In the genomic region with DNA sequence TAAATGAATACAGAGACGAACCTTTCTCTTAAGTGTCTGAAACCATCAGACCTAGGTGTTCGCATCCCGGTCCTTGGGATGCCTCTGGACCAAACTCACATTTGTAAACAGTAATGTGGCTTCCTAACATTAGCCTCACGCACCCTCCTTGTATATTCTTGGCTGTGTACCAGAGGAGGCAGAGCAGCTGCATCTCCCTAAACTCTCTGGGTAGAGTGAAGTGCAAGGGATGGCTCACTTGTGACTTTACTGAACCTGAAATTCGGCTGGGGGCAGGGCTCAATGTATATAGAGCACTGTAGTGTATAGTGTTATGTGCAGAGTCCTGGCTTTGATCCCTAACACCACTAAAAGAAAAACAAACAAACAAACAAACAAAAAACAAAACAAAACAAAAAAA, we compare ENCODE assay signal across 9 mouse cellular contexts. TPM values are rescaled to one million over a fixed set of nuclear protein-coding genes. Genes with fewer than 3 reads are reported as not detected.
DNase-seq lines count a peak whose midpoint lies in the region; ATAC-seq and TF ChIP-seq lines count a peak whose summit lies in the region.
"Had no signal": no experiment of that assay in that cellular context is flagged by ENCODE, and none has a peak within 500 bp of the region (broad histone marks: within the 10 kb centered on the region; RNA-seq: fewer than 3 reads in every experiment).

No protein-coding gene starts in this region.

- WGBS in heart, embryonic 12.5 days, result 47% methylated on average over 5 of the region's 5 CpGs
- 47% methylated on average over 5 of the region's 5 CpGs for WGBS in heart, embryonic 15.5 days
- 46% methylated on average over 5 of the region's 5 CpGs for WGBS in liver, postnatal 0 days (ENCODE audit: insufficient replicate concordance)

- TF ChIP-seq CTCF in liver, postnatal 0 days (IDR thresholded peaks at IDR 0.05; ENCODE audit: low read depth), result no peak

- TF ChIP-seq EP300 in liver, postnatal 0 days (IDR thresholded peaks at IDR 0.05; ENCODE audit: low read depth), result no peak

- DNase-seq in heart, postnatal 36 days, result no peak
- DNase-seq in ES-E14 (ENCODE audit: low read depth, low spot score), result no peak
- DNase-seq in liver, postnatal 0 days, result no peak
- DNase-seq in retina, embryonic 14.5 days (ENCODE audit: low spot score), result no peak
- DNase-seq in Muller cell, postnatal 12 days (ENCODE audit: inconsistent ontology term), result no peak

- ATAC-seq in heart, embryonic 12.5 days (ENCODE audit: insufficient number of reproducible peaks, low FRiP score), result no peak
- no peak for ATAC-seq in heart, embryonic 15.5 days (replicated peaks; ENCODE audit: insufficient number of reproducible peaks, insufficient read depth, low FRiP score, low read depth)
- no peak for ATAC-seq in liver, postnatal 0 days
- no peak for ATAC-seq in erythroid progenitor cell, adult 5-6 weeks (replicated peaks; ENCODE audit: low FRiP score, poor library complexity, severe bottlenecking)

- peak overlapping the region; percentile 75 for H3K4me2 ChIP-seq in heart, embryonic 12.5 days
- H3K4me2 ChIP-seq in heart, embryonic 15.5 days, result peak overlapping the region; percentile 79
- H3K4me2 ChIP-seq in liver, postnatal 0 days (ENCODE audit: low read depth, low read length), result peak overlapping the region; percentile 79

- no peaks in the 10 kb centered on the region for H3K36me3 ChIP-seq in heart, embryonic 12.5 days
- H3K36me3 ChIP-seq in ES-E14 (ENCODE audit: control insufficient read depth, insufficient read depth, low read length, poor library complexity, severe bottlenecking), result no peaks in the 10 kb centered on the region
- H3K36me3 ChIP-seq in heart, embryonic 15.5 days, result no peaks in the 10 kb centered on the region
- H3K36me3 ChIP-seq in liver, postnatal 0 days (replicated peaks; ENCODE audit: insufficient read depth, low read length), result no peaks in the 10 kb centered on the region
- H3K36me3 ChIP-seq: G1E had no signal

- intact Hi-C loops in heart, postnatal 36 days (cut with DNase I), result loop anchor here (2.0 to 5.0 kb wide), 2 partner anchors 46 to 183 kb away; a partner anchor contains a TSS

- H3K4me3 ChIP-seq in heart, embryonic 12.5 days, result peak overlapping the region; percentile 42; the same call in 1 of the 2 replicates
- peak overlapping the region; percentile 60 to 71 for H3K4me3 ChIP-seq in ES-E14 (ENCODE audit: insufficient read depth in 1 of 2, low read depth in 1 of 2, low read length in 2 of 2, poor library complexity in 1 of 2, severe bottlenecking in 1 of 2)
- H3K4me3 ChIP-seq in heart, embryonic 15.5 days, result peak overlapping the region; percentile 50
- H3K4me3 ChIP-seq in liver, postnatal 0 days (ENCODE audit: low read depth, low read length), result peak overlapping the region; percentile 48; the same call in 1 of the 2 replicates

- H3K9me3 ChIP-seq in heart, embryonic 12.5 days (replicated peaks), result no peaks in the 10 kb centered on the region
- no peaks in the 10 kb centered on the region for H3K9me3 ChIP-seq in ES-E14 (ENCODE audit: control insufficient read depth, insufficient read depth, low read depth, low read length)
- H3K9me3 ChIP-seq in heart, embryonic 15.5 days (replicated peaks), result no peaks in the 10 kb centered on the region
- H3K9me3 ChIP-seq in liver, postnatal 0 days (ENCODE audit: low read length), result no peaks in the 10 kb centered on the region
- H3K9me3 ChIP-seq: G1E had no signal

- H3K27ac ChIP-seq in heart, embryonic 12.5 days (ENCODE audit: poor library complexity, severe bottlenecking), result no peak overlapping the region
- peak overlapping the region; percentile 85; the same call in 1 of the 2 replicates for H3K27ac ChIP-seq in ES-E14 (ENCODE audit: insufficient read depth, low read depth, low read length, poor library complexity, severe bottlenecking)
- H3K27ac ChIP-seq in heart, embryonic 15.5 days, result peak overlapping the region; percentile 69
- H3K27ac ChIP-seq in liver, postnatal 0 days (ENCODE audit: low read depth), result no peak overlapping the region

- H3K4me1 ChIP-seq in heart, embryonic 12.5 days (replicated peaks), result peaks cover 36% of the 10 kb centered on the region
- peaks cover 26 to 50% of the 10 kb centered on the region in 2 experiments for H3K4me1 ChIP-seq in ES-E14 (ENCODE audit: control insufficient read depth in 2 of 2, insufficient read depth in 2 of 2, low read length in 2 of 2, poor library complexity in 1 of 2)
- H3K4me1 ChIP-seq in heart, embryonic 15.5 days (replicated peaks), result peaks cover 27% of the 10 kb centered on the region
- peaks cover 22% of the 10 kb centered on the region for H3K4me1 ChIP-seq in liver, postnatal 0 days (ENCODE audit: insufficient read depth)

- in situ Hi-C loops in ES-E14 (cut with MboI; ENCODE audit: low sequenced_read_pairs in 2 of 2, unreplicated experiment in 2 of 2), result no loop called here

- H3K27me3 ChIP-seq in heart, embryonic 12.5 days (replicated peaks), result peaks cover 8% of the 10 kb centered on the region; the same call in 1 of the 2 replicates
- 0 out of 2 replicates have a peak, but pooled peaks cover 2% of the 10 kb centered on the region for H3K27me3 ChIP-seq in heart, embryonic 15.5 days
- H3K27me3 ChIP-seq in liver, postnatal 0 days (ENCODE audit: insufficient read depth, low read length), result peaks cover 28% of the 10 kb centered on the region

- H3K9ac ChIP-seq in heart, embryonic 12.5 days, result 0 out of 2 replicates have a peak overlapping the region, but pooled peaks have one; percentile 54
- peak overlapping the region; percentile 82; the same call in 1 of the 2 replicates for H3K9ac ChIP-seq in ES-E14 (ENCODE audit: insufficient read depth, low read depth, low read length, poor library complexity, severe bottlenecking)
- H3K9ac ChIP-seq in heart, embryonic 15.5 days, result peak overlapping the region; percentile 37; the same call in 1 of the 2 replicates
- H3K9ac ChIP-seq in liver, postnatal 0 days (replicated peaks), result no peak overlapping the region

TF ChIP-seq in ES-E14, 5 proteins besides CTCF, POLR2A, EP300 and RAD21:
- TF ChIP-seq MAFK (IDR thresholded peaks at IDR 0.05; ENCODE audit: insufficient read depth, low read depth, low read length), result no peak
- no peak for TF ChIP-seq ZC3H11A (IDR thresholded peaks at IDR 0.05; ENCODE audit: borderline replicate concordance, low read depth, low read length)
- no peak for TF ChIP-seq HCFC1 (IDR thresholded peaks at IDR 0.05; ENCODE audit: borderline replicate concordance, insufficient read depth, low read length)
- TF ChIP-seq CHD2 (IDR thresholded peaks at IDR 0.05; ENCODE audit: low read depth, low read length), result no peak
- TF ChIP-seq ZNF384 (IDR thresholded peaks at IDR 0.05; ENCODE audit: low read depth, low read length), result no peak
TF ChIP-seq in ES-E14: peak in this region for 0.

RNA-seq across cellular contexts. Expression of a gene that starts 45.6 kb away (rescaled TPM):
- 10.0 and 10.8 TPM in 2 replicates for polyA plus RNA-seq in heart, embryonic 12.5 days (2016; fragmentation: Nextera tagmentation; extraction: Ambion mirVana)
- total RNA-seq in heart, postnatal 36 days (2021), result 10 to 100 TPM; 29.7 to 32.2 TPM
- 52.4 and 61.6 TPM in 2 replicates for total RNA-seq in ES-E14 (2012; rRNA removed)
- 6.1 and 8.2 TPM in 2 replicates for polyA plus RNA-seq in heart, embryonic 15.5 days (2015; fragmentation: Nextera tagmentation; extraction: Ambion mirVana)
- polyA plus RNA-seq in liver, postnatal 0 days (2015; fragmentation: Nextera tagmentation; extraction: Ambion mirVana), result 4.5 and 5.9 TPM in 2 replicates
- total RNA-seq in erythroid progenitor cell, adult 5-6 weeks (2015; ENCODE audit: low replicate concordance), result 129 and 136 TPM in 2 replicates
- 166 and 173 TPM in 2 replicates for total RNA-seq in erythroid progenitor cell, adult 5-6 weeks (2017; ENCODE audit: low replicate concordance)

Comparison
In these comparisons a context has a peak if more than half of its experiments do, and no peak if none do; other contexts are left out.
1. H3K27ac ChIP-seq: peak in ES-E14 (single experiment) and heart, embryonic 15.5 days (single experiment); none in heart, embryonic 12.5 days (single experiment) and liver, postnatal 0 days (single experiment).
2. Peak in every context shown above with its lines, with median percentiles within 50 percentile points of each other: H3K4me2 ChIP-seq and H3K4me3 ChIP-seq.